Mouse (Mus musculus) megakaryocyte, embryonic 14.5 days (primary cell): ENCODE data around the gene Ccdc14.

ENCODE experiments used
- FLI1 ChIP-seq: IDR thresholded peaks from 2 replicates; pipeline ENCODE4 v1.6.1; 2012; ENCODE audit warnings: low read length, inconsistent platforms, mixed read lengths
- GATA1 ChIP-seq: IDR thresholded peaks from 3 replicates; pipeline ENCODE4 v1.6.1; 2012; ENCODE audit warnings: mixed read lengths, low read length, inconsistent platforms, borderline replicate concordance

- TF ChIP-seq GATA1 = no peak
- no peak for TF ChIP-seq FLI1
Observed at GRCm38 (mm10) chr16:34653023-34653422, 37.4 kb upstream of the Ccdc14 start.
